Mouse (Mus musculus) heart, embryonic 12.5 days (tissue): ENCODE results near the gene Ccdc73. TPM values are rescaled to one million over a fixed set of nuclear protein-coding genes. Genes with fewer than 3 reads are reported as not detected.
A peak's percentile ranks its signal among the peaks of the same experiment; 100 is the strongest.
"Not testable (repeated sequence)": the region's sequence is repeated elsewhere in the genome, so short reads cannot be mapped to it uniquely, and the experiment has no call there.

Source experiments
- ATAC-seq: fragments of 200-750 bp; cut with Nextera tagmentation; 2 replicates; pipeline ENCODE4 v1.8.0; 2017; ENCODE audit warnings: moderate TSS enrichment, moderate library complexity; ENCODE audit not compliant: insufficient number of reproducible peaks, low FRiP score
- H3K27ac ChIP-seq: fragments of 300-500 bp; sonication (generic); 2 replicates; pipeline ENCODE4 v1.5.1; 2016; ENCODE audit warnings: mild to moderate bottlenecking, moderate library complexity; ENCODE audit not compliant: poor library complexity, severe bottlenecking
- H3K27me3 ChIP-seq: fragments of 300-500 bp; sonication (generic); replicated peaks from 2 replicates; pipeline ENCODE4 v1.6.1; 2016; ENCODE audit warnings: mild to moderate bottlenecking, moderate library complexity
- H3K36me3 ChIP-seq: fragments of 300-500 bp; sonication (generic); 2 replicates; pipeline ENCODE4 v1.6.1; 2016; ENCODE audit warnings: mild to moderate bottlenecking, moderate library complexity
- H3K4me1 ChIP-seq: fragments of 300-500 bp; sonication (generic); replicated peaks from 2 replicates; pipeline ENCODE4 v1.6.1; 2016; ENCODE audit warnings: mild to moderate bottlenecking
- H3K4me2 ChIP-seq: fragments of 300-500 bp; sonication (generic); 2 replicates; pipeline ENCODE4 v1.6.1; 2016; ENCODE audit warnings: mild to moderate bottlenecking, moderate library complexity
- H3K4me3 ChIP-seq: fragments of 300-500 bp; sonication (generic); 2 replicates; pipeline ENCODE4 v1.5.1; 2016; ENCODE audit warnings: mild to moderate bottlenecking
- H3K9ac ChIP-seq: fragments of 300-500 bp; sonication (generic); 2 replicates; pipeline ENCODE4 v1.6.1; 2016; ENCODE audit warnings: mild to moderate bottlenecking, moderate library complexity
- H3K9me3 ChIP-seq: fragments of 300-500 bp; sonication (generic); replicated peaks from 2 replicates; pipeline ENCODE4 v1.6.1; 2016; ENCODE audit warnings: mild to moderate bottlenecking, moderate library complexity
- WGBS: fragments of 180-500 bp; shearing (Covaris S2); methylation state at CpG from one replicate; pipeline ENCODE4 v1.1.7; 2016; 5-methylcytosine and 5-hydroxymethylcytosine counted together
- polyA plus RNA-seq: library from polyadenylated mRNA; unstranded; fragments of >200 nt; fragmentation: Nextera tagmentation; extraction: Ambion mirVana; gene quantifications from 2 replicates; pipeline ENCODE4 v1.2.1, GENCODE M21; 2016

Gene Ccdc73
- polyA plus RNA-seq, 1 experiment from 2014 or later = 7.2 TPM

DNA sequence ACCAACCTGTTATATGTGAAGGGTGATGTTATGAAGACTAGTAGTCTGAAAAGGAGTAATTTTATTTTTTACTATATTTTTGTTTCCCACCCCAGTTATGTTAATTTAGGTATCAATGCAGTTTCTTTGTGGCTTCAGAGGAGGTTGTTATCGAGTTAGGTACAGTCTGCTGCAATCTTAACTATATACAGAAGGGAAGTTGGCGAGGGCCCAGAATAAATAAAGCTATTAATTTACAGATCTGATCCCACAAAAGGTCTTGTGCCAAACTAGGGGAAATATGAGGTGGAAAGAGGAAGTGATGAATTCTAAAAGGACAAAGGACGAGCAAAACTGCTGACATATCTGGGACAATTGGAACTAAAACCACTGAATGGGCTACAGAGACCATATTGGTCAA lies 128.6 kb downstream of the Ccdc73 start:
- H3K4me2 ChIP-seq = no peak overlapping the region
- H3K9ac ChIP-seq = no peak overlapping the region
- H3K4me3 ChIP-seq = no peak overlapping the region
- H3K36me3 ChIP-seq = peaks cover 14% of the 10 kb centered on the region
- no peaks in the 10 kb centered on the region for H3K4me1 ChIP-seq
- no peaks in the 10 kb centered on the region for H3K27me3 ChIP-seq
- no peak overlapping the region for H3K27ac ChIP-seq
- 63% methylated on average over 3 of the region's 3 CpGs for WGBS
- no peaks in the 10 kb centered on the region for H3K9me3 ChIP-seq
- ATAC-seq = no peak

DNA sequence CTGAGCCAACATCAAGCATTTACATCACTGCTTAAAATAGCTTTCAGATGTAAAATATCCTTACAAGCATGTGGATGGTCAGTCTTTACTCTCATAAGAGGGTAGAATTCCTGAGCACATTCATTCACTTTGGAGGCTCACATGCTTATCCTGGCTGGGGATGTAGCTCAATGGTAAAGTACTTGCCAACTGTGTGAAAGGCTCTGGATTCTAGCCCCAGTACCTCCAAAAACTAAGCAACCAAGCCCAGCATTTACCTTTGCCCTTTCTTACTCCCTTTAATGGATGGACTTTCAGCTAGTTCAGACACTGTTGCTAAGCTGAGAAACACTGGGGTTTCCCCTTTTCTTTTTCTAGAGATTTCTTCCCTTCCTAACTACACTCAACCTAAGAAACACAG lies 139.6 kb downstream of the Ccdc73 start:
- H3K9me3 ChIP-seq = no peaks in the 10 kb centered on the region
- H3K27ac ChIP-seq = no peak overlapping the region
- H3K4me3 ChIP-seq = no peak overlapping the region
- peaks cover 71% of the 10 kb centered on the region for H3K36me3 ChIP-seq
- H3K9ac ChIP-seq = no peak overlapping the region
- no peaks in the 10 kb centered on the region for H3K27me3 ChIP-seq
- no peak overlapping the region for H3K4me2 ChIP-seq
- no peak for ATAC-seq
- H3K4me1 ChIP-seq = no peaks in the 10 kb centered on the region

DNA sequence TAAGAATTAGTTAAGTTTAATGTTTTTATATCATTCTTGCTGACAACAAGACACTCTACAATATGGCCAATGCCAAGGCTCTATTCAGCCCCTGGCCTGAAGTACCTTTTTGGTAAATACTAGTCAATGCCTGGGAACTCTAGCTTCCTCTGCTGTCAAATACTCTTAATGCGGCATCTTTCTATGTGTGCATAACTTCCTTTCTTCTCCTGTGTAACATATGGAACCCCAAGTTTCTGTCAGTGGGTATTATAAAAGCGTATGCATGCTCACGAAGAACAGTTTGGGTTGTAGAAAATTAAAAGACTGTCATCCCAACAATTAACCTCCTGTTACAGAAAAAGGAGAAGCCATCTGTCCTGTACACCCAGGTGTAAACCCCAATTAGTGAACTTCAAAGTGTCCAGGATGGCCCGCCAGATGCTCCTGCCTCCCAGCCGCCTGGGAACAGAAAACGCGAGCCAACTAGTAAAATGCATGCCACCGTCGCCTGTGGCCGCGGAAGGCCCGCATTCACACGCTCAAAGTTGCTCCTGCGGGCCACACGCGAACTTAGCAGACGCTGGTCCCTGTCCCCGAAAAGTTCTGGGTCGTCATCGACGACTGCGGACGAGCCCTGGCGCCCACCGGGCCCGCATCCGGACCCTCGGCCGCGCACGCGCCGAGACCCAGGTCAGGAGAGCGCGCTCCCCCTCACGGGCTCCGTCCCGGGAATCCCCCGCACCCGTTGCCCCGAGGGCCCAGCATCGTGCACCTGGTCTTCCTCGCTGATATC lies 148.8 kb downstream of the Ccdc73 start:
- under 1% methylated on average over 43 of the region's 43 CpGs for WGBS
- Histone ChIP-seq H3K36me3 (peaks cover 23% of the 10 kb centered on the region), H3K4me3 (peak overlapping the region; percentile 96), H3K9me3 (no peaks in the 10 kb centered on the region), H3K9ac (peak overlapping the region; percentile 96), H3K27ac (peak overlapping the region; percentile 46), H3K4me1 (peaks cover 3% of the 10 kb centered on the region; the same call in 1 of the 2 replicates), H3K27me3 (no peaks in the 10 kb centered on the region), H3K4me2 (peak overlapping the region; percentile 87)
- ATAC-seq = peak; percentile 75

DNA sequence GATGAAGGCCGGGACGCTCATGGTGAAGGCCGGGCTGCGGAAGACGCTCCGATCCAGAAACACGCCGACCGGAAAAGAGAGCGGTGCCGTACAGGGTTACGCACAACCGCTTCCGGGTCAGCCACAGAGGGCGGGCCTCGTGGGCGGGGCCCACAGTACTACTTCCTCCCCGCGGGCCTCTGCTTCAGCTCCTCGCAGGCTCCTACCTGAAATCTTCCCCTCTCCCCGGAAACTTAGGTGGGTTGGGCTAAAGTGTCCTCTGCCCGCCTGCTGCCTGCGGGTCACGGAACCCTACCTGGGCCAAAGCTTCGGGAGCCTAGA lies 149.3 kb downstream of the Ccdc73 start, which contains the start of gene Eif3m:
Eif3m (minus strand) TSS at position 114 of the 321 bp plus-strand sequence.
- under 1% methylated on average over 25 of the region's 25 CpGs for WGBS
- Histone ChIP-seq H3K9me3 (no peaks in the 10 kb centered on the region), H3K27ac (peak within 1 kb of the TSS; percentile 46), H3K9ac (peak within 1 kb of the TSS; percentile 96), H3K4me3 (peak within 1 kb of the TSS; percentile 96), H3K27me3 (no peaks in the 10 kb centered on the region), H3K4me2 (peak within 1 kb of the TSS; percentile 87), H3K36me3 (peaks cover 19% of the 10 kb centered on the region), H3K4me1 (peaks cover 3% of the 10 kb centered on the region; the same call in 1 of the 2 replicates)
- peak; percentile 98 for ATAC-seq

DNA sequence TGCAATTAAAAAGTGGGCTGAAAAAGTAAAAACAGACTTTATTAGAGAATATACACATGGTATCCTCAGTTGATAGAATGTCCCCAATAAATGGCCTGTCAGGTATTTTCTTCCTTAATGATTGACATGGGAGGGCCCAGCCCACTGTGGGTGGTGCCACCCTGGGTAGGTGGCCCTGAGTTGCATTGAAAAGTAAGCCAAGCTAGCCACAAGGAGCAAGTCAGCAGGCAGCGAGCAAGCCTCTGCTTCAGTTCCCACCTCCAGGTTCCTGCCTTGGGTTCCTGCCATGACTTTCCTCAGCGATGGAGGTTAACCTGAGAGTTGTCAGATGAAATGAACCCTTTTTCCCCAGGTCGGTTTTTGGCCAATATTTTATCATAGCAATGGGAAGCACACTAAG lies 150.2 kb downstream of the Ccdc73 start:
- 83% methylated on average over 3 of the region's 3 CpGs for WGBS
- no peaks in the 10 kb centered on the region for H3K9me3 ChIP-seq
- H3K36me3 ChIP-seq = peaks cover 11% of the 10 kb centered on the region
- H3K9ac ChIP-seq = no peak overlapping the region
- no peaks in the 10 kb centered on the region for H3K27me3 ChIP-seq
- H3K27ac ChIP-seq = no peak overlapping the region
- peaks cover 5% of the 10 kb centered on the region; the same call in 1 of the 2 replicates for H3K4me1 ChIP-seq
- ATAC-seq = no peak
- H3K4me3 ChIP-seq = no peak overlapping the region
- H3K4me2 ChIP-seq = no peak overlapping the region

DNA sequence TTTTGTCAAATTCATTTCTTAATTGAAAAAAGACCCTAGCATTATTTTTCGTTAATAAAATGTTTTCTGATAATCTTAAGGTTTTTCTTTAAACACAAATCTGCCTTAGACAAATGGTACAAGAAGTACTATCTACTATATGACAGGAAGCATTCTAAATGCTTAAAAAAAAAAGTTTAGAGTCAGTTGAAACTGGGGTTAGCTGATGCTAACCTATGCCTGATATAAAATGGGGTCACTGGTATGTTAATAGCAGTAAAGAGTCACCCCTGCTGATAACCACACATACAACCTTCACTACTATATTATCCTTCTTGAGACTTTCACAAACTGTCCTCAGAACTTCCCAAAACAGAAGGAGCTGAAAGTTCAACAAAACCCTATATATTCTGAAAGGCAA lies 151.9 kb downstream of the Ccdc73 start:
- Histone ChIP-seq H3K4me2 (no peak overlapping the region), H3K4me3 (no peak overlapping the region), H3K27me3 (no peaks in the 10 kb centered on the region), H3K9ac (no peak overlapping the region), H3K9me3 (no peaks in the 10 kb centered on the region), H3K27ac (no peak overlapping the region), H3K36me3 (no peaks in the 10 kb centered on the region), H3K4me1 (peaks cover 14% of the 10 kb centered on the region)
- no peak for ATAC-seq
- WGBS = 85% methylated on average over 1 of the region's 1 CpGs

DNA sequence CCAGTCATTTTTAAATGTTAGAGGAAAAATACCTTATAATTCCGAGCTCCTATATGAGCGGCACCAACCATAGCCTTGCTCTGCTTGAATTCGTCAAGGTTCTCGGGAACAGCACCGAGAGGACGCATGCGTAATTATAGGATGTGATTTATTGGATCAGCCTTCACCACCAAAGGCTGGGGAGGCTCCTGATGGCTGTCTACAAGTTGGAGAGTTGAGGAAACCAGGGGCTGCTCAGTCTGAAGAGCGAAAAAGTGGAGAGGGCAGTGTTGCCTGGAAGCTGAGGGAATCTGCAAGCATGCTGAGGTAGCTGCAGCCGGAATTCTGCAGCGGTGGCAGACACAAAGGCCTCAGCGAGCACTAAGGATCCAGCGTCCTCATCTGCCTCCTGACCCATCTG lies 153.7 kb downstream of the Ccdc73 start:
- 80% methylated on average over 12 of the region's 12 CpGs for WGBS
- Histone ChIP-seq H3K4me3 (no peak overlapping the region), H3K4me2 (no peak overlapping the region), H3K36me3 (no peaks in the 10 kb centered on the region), H3K27me3 (no peaks in the 10 kb centered on the region), H3K9me3 (no peaks in the 10 kb centered on the region), H3K27ac (no peak overlapping the region), H3K9ac (no peak overlapping the region), H3K4me1 (peaks cover 11% of the 10 kb centered on the region)
- ATAC-seq = no peak

DNA sequence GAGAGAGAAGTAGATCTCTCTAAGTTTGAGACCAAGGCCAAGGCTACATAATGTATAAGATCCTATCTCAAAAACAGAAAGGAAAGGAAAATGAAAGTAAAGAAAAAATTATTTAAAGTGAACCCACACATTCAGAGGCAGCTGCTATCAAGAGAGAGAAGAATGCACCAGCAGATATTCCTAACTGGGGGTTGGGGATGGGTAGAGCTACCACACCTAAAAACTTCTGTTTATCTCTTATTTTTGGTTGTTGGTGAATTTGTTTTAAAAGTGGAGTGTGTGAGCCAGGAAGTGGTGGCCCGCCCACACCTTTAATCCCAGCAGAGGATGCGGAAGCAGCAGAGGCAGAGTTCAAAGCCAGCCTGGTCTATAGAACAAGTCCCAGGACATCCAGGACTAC lies 154.2 kb downstream of the Ccdc73 start:
- Histone ChIP-seq H3K27me3 (no peaks in the 10 kb centered on the region), H3K9me3 (no peaks in the 10 kb centered on the region), H3K4me2 (no peak overlapping the region), H3K36me3 (no peaks in the 10 kb centered on the region), H3K9ac (no peak overlapping the region), H3K4me1 (peaks cover 11% of the 10 kb centered on the region), H3K27ac (no peak overlapping the region), H3K4me3 (no peak overlapping the region)
- ATAC-seq = no peak
- 89% methylated on average over 2 of the region's 2 CpGs for WGBS

DNA sequence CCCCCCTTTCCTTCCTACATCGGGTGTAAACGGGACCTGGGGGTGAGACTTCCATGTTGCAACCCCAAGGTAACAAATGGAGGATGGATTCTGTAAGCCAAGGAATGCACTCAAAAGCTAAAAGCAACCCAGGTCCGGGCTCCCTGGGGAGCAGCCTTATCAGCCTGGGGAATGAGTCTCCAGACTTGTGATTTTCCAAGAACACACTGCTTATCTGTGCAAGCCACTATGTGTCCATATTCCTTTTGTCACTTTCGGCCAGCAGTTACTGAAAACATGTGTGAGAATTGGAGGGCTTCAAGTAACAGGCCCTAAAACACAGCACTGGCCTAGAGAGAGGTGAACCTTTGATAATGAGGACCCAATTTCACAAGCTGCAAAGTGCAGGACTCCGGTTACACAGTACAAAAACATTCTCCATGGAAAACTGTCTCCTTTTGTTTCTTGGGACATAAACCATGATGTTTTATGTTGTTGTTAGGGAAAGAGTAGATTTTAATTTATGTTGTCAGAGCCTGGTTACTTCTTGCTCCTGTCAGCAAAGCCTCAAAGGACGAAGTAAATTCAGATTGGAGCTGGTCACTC lies 155.5 kb downstream of the Ccdc73 start:
- no peaks in the 10 kb centered on the region for H3K27me3 ChIP-seq
- ATAC-seq = peak; percentile 40; the same call in 1 of the 2 replicates
- H3K4me2 ChIP-seq = no peak overlapping the region
- 29% methylated on average over 6 of the region's 6 CpGs for WGBS
- H3K4me1 ChIP-seq = peaks cover 11% of the 10 kb centered on the region; the same call in 1 of the 2 replicates
- no peak overlapping the region for H3K4me3 ChIP-seq
- no peak overlapping the region for H3K27ac ChIP-seq
- no peak overlapping the region for H3K9ac ChIP-seq
- H3K9me3 ChIP-seq = no peaks in the 10 kb centered on the region
- H3K36me3 ChIP-seq = no peaks in the 10 kb centered on the region

DNA sequence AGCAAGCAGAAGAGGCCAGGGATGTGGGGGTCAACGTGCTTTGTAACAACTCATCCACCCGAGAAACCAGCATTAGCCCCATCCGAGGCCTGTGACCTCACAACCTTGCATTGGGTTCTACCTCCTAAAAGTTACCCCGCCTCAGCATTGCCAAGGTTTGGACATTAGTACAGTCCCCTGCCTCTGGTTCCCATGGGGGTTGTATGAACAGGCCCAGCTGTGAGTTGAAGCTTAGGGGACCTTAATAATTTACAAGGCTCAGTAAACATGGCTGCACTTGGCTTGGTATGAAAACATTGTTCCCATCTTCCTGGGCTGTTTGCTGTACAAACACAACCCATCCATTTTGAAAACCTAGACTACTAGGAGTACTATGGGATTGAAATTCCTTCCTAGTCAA lies 156.2 kb downstream of the Ccdc73 start:
- H3K27me3 ChIP-seq = no peaks in the 10 kb centered on the region
- WGBS = 69% methylated on average over 4 of the region's 4 CpGs
- H3K4me3 ChIP-seq = no peak overlapping the region
- no peak for ATAC-seq
- H3K27ac ChIP-seq = no peak overlapping the region
- H3K9ac ChIP-seq = no peak overlapping the region
- no peaks in the 10 kb centered on the region for H3K36me3 ChIP-seq
- H3K4me1 ChIP-seq = peaks cover 11% of the 10 kb centered on the region; the same call in 1 of the 2 replicates
- H3K4me2 ChIP-seq = no peak overlapping the region
- no peaks in the 10 kb centered on the region for H3K9me3 ChIP-seq

DNA sequence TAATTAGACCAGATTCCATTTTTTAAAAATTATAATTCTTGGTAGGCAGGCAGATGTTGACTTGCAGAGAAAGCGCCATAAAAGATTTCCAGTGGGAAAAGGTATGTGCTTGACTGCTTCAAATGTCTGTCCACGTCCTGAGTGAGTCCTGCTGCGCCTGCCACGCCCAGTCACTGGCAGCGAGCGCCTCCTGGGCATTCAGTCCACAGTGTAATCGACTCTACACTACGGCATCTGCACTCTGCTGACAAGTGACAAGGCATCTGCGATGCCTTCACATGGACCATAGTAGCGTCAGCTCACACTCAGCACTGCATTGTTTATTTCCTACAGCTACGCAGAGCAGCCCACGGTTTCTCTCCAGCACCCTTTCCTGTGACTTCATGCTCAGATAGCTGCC lies 158.0 kb downstream of the Ccdc73 start:
- WGBS = 54% methylated on average over 12 of the region's 12 CpGs
- H3K9ac ChIP-seq, H3K9me3 ChIP-seq, H3K27ac ChIP-seq, H3K4me2 ChIP-seq, H3K27me3 ChIP-seq, ATAC-seq, H3K4me3 ChIP-seq, H3K36me3 ChIP-seq: not testable (repeated sequence)
- H3K4me1 ChIP-seq = peaks cover 11% of the 10 kb centered on the region; the same call in 1 of the 2 replicates
